Mouse (Mus musculus): ENCODE results near the gene Car10. TPM values are rescaled to one million over a fixed set of nuclear protein-coding genes. Genes with fewer than 3 reads are reported as not detected.

The Car10 gene
- total RNA-seq, 1 experiment from 2014 or later = not detected

DNA sequence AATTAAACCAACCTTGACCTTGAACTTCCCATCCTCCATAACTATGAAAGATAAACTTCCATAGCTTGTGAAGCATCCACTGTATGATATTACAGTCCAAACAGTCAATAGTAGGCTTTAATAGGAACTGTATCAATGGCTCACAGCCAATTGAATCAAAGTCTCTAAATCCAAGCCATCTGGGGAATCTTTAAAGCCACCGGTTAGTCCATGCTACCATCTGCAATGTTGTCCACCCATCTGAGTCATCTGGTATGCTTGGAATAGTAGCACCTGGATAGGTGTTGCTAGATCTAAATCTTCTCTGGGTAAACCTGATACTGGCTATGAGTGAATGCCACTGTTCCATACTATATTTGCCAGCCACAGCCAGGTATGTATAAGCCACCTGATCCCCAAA is 509.3 kb downstream of the Car10 start:
- ATAC-seq (replicated peaks; ENCODE audit: insufficient number of reproducible peaks, low FRiP score, low TSS enrichment, poor library complexity, severe bottlenecking) = no peak

DNA sequence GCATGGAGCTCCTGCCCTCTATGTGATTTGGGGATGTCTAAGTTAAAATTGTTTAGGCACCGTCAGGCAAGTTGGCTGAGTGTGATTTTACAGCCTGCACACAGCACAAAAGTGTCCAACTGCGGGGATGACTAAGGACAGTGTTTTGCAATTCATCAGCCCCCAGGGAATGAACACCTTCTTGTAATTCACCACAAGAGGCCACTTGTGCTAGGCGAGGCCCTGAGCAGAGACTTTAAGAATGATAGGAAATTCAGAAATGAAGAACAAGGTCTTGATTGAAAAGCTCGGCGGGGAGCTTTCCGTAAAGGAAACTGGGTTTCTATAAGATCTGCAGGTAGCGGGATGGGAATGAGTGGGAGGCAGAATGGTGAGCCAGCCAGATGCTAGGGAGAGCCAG is 510.9 kb downstream of the Car10 start:
- no peak for ATAC-seq (replicated peaks; ENCODE audit: insufficient number of reproducible peaks, low FRiP score, low TSS enrichment, poor library complexity, severe bottlenecking)

DNA sequence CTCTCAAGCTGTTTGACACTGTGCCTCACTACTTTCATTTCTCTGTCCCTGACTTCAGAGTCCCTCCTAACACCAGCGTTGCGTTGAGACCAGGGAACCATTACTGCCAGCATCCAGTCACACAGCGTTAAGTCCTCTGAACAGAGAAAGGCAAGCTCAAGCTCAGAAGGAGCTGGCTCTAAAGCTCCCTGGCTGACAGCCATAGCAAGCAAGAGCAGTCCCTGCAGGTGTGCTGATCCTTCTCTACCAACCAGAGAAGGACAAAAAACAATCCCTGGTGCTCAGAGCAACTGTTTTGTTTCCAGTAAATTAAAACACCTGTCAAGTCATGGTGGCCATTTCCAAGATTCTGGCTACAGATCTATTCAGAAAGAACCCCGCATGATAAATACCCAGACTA is 514.2 kb downstream of the Car10 start:
- ATAC-seq (replicated peaks; ENCODE audit: insufficient number of reproducible peaks, low FRiP score, low TSS enrichment, poor library complexity, severe bottlenecking) = no peak

- no peak for ATAC-seq (replicated peaks; ENCODE audit: insufficient number of reproducible peaks, low FRiP score, low TSS enrichment, poor library complexity, severe bottlenecking)
Observed at GRCm38 (mm10) chr11:93614851-93615250, 517.0 kb downstream of the Car10 start.

GRCm38 (mm10) chr11:93623605-93624004 is 525.8 kb downstream of the Car10 start:
- ATAC-seq (replicated peaks; ENCODE audit: insufficient number of reproducible peaks, low FRiP score, low TSS enrichment, poor library complexity, severe bottlenecking) = no peak

- no peak for ATAC-seq (replicated peaks; ENCODE audit: insufficient number of reproducible peaks, low FRiP score, low TSS enrichment, poor library complexity, severe bottlenecking)
Observed at GRCm38 (mm10) chr11:93639410-93639809, 541.6 kb downstream of the Car10 start.

DNA sequence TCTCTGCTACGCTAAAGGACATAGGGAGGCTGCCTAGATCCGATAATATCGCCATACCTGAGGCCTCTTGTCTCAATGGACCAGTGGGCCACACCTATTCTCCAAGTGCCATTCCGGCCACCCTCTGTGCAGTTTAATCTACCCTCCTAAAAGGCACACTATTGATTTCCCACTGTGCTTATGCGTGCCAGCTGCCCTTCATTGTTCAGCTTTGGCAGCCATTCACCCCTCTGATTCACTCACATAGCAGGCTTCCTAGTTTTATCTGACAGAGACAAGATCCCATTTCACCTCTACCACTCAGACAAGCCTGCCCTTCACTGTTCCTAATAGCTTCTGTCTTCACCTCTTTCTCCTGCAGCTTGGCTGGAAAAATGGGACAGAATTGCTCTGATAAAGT is 543.1 kb downstream of the Car10 start:
- no peak for ATAC-seq (replicated peaks; ENCODE audit: insufficient number of reproducible peaks, low FRiP score, low TSS enrichment, poor library complexity, severe bottlenecking)

DNA sequence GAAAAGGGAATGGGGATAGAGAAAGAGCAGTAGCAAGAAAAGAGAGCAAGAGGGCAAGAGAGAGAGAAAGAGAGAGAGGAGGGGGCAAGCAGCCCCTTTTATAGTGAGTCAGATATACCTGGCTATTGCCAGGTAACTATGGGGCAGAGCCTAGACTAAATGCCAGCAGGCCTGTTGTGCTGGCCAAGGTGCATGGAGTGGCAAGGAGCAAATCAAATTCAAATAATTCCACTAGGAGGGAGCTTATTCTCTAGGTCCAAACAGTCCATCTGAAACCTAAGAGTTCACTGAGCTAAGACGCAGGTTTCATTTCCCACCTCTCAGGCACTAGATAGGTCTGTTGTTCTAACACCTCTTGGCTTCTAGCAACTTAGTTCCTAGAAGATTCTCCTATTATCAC is 544.5 kb downstream of the Car10 start:
- no peak for ATAC-seq (replicated peaks; ENCODE audit: insufficient number of reproducible peaks, low FRiP score, low TSS enrichment, poor library complexity, severe bottlenecking)

DNA sequence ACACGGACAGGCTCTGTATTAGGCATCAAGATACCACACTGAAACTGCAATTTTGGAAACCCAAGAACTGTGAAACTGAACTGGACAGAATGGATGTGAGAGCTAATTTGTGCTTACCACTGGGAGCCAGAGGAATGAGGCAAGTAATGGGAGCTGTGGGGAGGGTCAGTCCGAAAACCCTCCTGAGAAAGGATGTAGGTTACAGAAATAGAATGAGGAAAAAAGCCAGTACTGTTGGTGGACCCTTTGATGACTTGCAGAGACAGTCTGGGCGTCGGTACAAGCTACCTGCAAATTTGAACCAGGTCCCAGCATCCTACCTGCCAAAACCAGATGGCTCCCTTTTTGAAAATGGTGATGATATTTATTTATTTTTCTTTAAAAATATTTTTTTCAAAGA is 545.2 kb downstream of the Car10 start:
- no peak for ATAC-seq (replicated peaks; ENCODE audit: insufficient number of reproducible peaks, low FRiP score, low TSS enrichment, poor library complexity, severe bottlenecking)

DNA sequence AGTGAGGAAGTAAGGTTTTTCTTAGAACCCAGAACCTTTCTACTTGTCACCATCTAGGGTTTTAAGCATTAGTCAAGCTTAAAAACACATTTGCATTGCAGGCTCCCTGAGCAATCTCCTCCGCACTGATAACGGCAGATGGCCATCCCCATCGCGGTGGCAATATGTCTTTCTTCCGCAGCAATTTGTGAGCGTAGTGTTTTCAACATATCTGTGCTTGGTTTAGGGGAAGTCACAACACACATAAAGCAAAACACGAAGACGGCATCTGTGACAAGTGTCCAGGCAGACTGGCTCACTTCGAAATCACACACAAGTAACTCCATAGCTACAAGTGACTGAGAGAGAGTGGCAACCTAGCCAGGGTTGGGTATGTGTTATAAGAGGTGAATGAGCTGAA is 545.6 kb downstream of the Car10 start:
- ATAC-seq (replicated peaks; ENCODE audit: insufficient number of reproducible peaks, low FRiP score, low TSS enrichment, poor library complexity, severe bottlenecking) = no peak

- no peak for ATAC-seq (replicated peaks; ENCODE audit: insufficient number of reproducible peaks, low FRiP score, low TSS enrichment, poor library complexity, severe bottlenecking)
Observed at GRCm38 (mm10) chr11:93646216-93646615, 548.4 kb downstream of the Car10 start.

Measured in monocyte, adult 5-6 weeks (primary cell).